Mouse (Mus musculus) liver, postnatal 0 days (tissue): Measurements from ENCODE around the gene Ppif.

Experiments
- CTCF ChIP-seq: sonication (generic); IDR thresholded peaks from 2 replicates; pipeline ENCODE4 v1.5.1; 2016; ENCODE audit warnings: antibody characterized with exemption, low read depth
- EP300 ChIP-seq: IDR thresholded peaks from 2 replicates; pipeline ENCODE4 v1.6.1; 2016; ENCODE audit warnings: antibody characterized with exemption, low read depth, mild to moderate bottlenecking

DNA sequence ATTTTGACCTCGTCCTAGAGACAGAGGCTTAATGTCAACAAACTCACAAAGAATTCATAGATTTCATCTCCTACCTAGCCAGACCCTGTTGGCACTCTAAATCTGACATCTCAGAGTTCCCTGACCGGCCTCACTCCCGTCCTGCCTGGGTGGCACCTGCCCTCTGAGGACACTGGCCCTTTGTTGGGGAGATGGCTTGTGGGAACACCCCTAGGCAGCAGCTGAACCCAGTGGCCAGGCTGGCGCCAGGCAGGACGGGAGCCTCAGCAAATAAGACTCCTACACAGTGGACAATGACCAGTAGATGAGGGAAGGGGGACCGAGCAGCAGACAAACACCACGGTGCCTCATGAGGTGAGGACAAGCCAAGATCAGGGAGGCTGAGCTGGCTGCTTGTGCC lies 14.3 kb upstream of the Ppif start:
- TF ChIP-seq EP300 (no peak), CTCF (no peak)
